Mouse (Mus musculus) thymus, adult 2 months (tissue): ENCODE data around the gene Adamtsl3. TPM values are rescaled to one million over a fixed set of nuclear protein-coding genes. Genes with fewer than 3 reads are reported as not detected.

ENCODE experiments used
- DNase-seq: peaks from one replicate; pipeline ENCODE4 v3.0.0; 2021
- H3K27ac ChIP-seq: fragments of 200-500 bp; 2 replicates; pipeline ENCODE4 v1.5.1; 2012; ENCODE audit warnings: low read length, control low read depth; ENCODE audit not compliant: control insufficient read depth, insufficient read depth
- H3K27me3 ChIP-seq: fragments of 200-500 bp; 2 replicates; pipeline ENCODE4 v1.6.1; 2012; ENCODE audit warnings: mild to moderate bottlenecking, low read length, moderate library complexity, mixed read lengths; ENCODE audit not compliant: control insufficient read depth, insufficient read depth
- H3K36me3 ChIP-seq: fragments of 200-500 bp; 2 replicates; pipeline ENCODE4 v1.6.1; 2012; ENCODE audit warnings: mild to moderate bottlenecking, low read length, moderate library complexity; ENCODE audit not compliant: control insufficient read depth, insufficient read depth
- H3K4me1 ChIP-seq: fragments of 200-500 bp; replicated peaks from 2 replicates; pipeline ENCODE4 v1.6.1; 2012; ENCODE audit warnings: low read length; ENCODE audit not compliant: control insufficient read depth, insufficient read depth
- H3K4me3 ChIP-seq: fragments of 200-500 bp; 2 replicates; pipeline ENCODE4 v1.5.1; 2012; ENCODE audit warnings: mild to moderate bottlenecking, low read length, control low read depth, moderate library complexity; ENCODE audit not compliant: control insufficient read depth, insufficient read depth
- CTCF ChIP-seq: fragments of 200-500 bp; IDR thresholded peaks from 2 replicates; pipeline ENCODE4 v1.5.1; 2012; ENCODE audit warnings: mild to moderate bottlenecking, control low read depth, low read length, moderate library complexity, borderline replicate concordance; ENCODE audit not compliant: control insufficient read depth, poor library complexity, insufficient read depth; ENCODE audit errors: extremely low read depth
- POLR2A ChIP-seq: fragments of 200-500 bp; IDR thresholded peaks from 2 replicates; pipeline ENCODE4 v1.6.1; 2012; ENCODE audit warnings: mild to moderate bottlenecking, low read length, control low read depth, moderate library complexity; ENCODE audit not compliant: control insufficient read depth, poor library complexity, insufficient read depth; ENCODE audit errors: extremely low read depth
- WGBS: fragments of 180-500 bp; shearing (Covaris S2); methylation state at CpG from one replicate; pipeline ENCODE4 v1.1.7; 2018; 5-methylcytosine and 5-hydroxymethylcytosine counted together
- polyA plus RNA-seq: library from polyadenylated mRNA; depleted of rRNA; stranded (reverse); fragments of >200 nt; gene quantifications from 2 replicates; pipeline ENCODE4 v1.2.3, GENCODE M21; 2012

Gene Adamtsl3
- polyA plus RNA-seq, 1 experiment, result 0.51 TPM

DNA sequence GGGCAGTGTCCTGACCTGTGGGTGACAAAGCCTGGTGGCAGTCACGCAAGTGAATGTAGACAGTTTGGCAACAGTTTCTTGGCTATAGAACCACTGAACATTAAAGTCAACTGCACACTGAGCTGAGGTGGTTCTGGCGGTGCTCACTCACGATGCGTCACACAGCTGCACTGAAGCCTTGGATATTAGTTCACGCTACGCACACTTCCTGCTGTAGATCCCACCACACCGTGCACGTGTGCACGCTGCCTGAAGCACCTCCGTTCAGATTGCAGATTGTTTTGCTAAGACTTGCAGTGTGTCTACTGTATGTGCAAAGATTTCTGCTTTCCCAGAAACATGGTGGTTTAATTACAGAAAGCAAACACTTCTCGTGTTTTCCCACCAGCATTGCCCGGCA lies 17.0 kb upstream of the Adamtsl3 start:
- Histone ChIP-seq H3K4me1 (no peaks in the 10 kb centered on the region), H3K27ac (no peak overlapping the region), H3K4me3 (no peak overlapping the region), H3K36me3 (no peaks in the 10 kb centered on the region), H3K27me3 (no peaks in the 10 kb centered on the region; the same call in 1 of the 2 replicates)
- 85% methylated on average over 12 of the region's 12 CpGs for WGBS
- DNase-seq, result no peak
- TF ChIP-seq CTCF, result no peak
- TF ChIP-seq POLR2A, result no peak

DNA sequence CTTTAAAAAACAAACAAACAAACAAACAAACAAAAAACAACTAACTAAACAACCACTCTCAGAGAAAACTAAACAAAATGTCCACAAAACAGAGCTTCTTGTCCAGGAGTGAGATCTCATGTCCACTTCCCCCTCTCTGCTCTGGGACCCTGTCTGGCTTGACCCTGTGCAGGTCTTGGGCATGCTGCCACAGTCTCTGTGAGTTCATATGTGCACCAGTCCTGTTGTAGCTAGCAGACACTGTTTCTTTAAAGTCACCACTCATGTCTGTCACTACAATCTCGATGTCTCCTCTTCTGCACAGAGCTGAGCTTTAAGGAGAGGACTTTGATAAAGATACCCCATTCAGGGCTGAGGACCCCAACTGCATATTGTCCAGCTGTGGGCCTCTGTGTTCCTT lies 8.9 kb upstream of the Adamtsl3 start:
- H3K4me1 ChIP-seq, result no peaks in the 10 kb centered on the region
- TF ChIP-seq CTCF (no peak), POLR2A (no peak)
- WGBS, result 78% methylated on average over 1 of the region's 1 CpGs

DNA sequence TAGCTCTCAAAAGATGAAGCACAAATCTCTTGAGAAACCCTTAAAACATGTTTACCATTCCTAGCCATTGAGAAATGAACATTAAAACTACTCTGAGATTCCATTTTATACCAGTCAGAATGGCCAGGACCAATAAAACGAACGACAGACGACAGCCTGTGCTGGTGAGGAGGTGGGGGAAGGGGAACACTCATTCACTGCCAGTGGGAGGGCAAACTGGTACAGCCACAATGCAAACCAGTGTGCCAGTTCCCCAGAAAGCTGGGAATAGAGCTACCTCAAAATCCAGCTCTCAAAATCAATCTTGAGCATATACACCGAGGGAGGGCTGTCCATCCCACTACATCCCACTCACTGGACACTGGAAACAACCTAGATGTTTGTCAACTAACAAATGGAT lies 8.3 kb upstream of the Adamtsl3 start:
- WGBS, result 75% methylated on average over 4 of the region's 4 CpGs
- Histone ChIP-seq H3K4me3 (no peak overlapping the region), H3K27me3 (no peaks in the 10 kb centered on the region), H3K4me1 (no peaks in the 10 kb centered on the region), H3K27ac (no peak overlapping the region), H3K36me3 (no peaks in the 10 kb centered on the region)
- no peak for DNase-seq
- TF ChIP-seq POLR2A (no peak), CTCF (no peak)

More for the DNA sequence above, 8.9 kb upstream of the Adamtsl3 start:
- DNase-seq, result no peak
- no peaks in the 10 kb centered on the region for H3K36me3 ChIP-seq
- no peak overlapping the region for H3K4me3 ChIP-seq
- no peaks in the 10 kb centered on the region for H3K27me3 ChIP-seq
- H3K27ac ChIP-seq, result no peak overlapping the region

DNA sequence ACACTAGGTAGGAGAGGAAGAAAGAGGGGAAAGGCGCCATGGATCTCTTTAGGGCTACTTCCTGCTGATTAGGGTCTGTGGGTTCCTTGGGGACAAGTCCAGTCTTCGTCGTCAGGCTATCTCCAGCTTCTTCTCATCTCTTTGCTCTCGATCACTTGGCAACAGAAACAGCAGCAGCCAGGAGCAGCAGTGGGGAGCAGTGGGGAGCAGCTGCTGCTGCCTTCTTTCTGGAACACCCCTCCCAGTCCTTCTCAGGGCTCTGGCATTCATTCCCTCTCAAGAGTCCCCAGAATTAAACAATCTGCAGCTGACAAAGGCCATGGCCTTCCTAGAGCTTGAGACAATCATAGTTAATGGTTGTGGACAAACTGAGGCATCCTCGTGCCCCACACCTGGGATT lies 7.6 kb upstream of the Adamtsl3 start:
- H3K27ac ChIP-seq, result no peak overlapping the region
- H3K27me3 ChIP-seq, result no peaks in the 10 kb centered on the region
- no peaks in the 10 kb centered on the region for H3K36me3 ChIP-seq
- no peaks in the 10 kb centered on the region for H3K4me1 ChIP-seq
- TF ChIP-seq POLR2A, result no peak
- no peak for TF ChIP-seq CTCF
- WGBS, result 67% methylated on average over 5 of the region's 5 CpGs
- no peak overlapping the region for H3K4me3 ChIP-seq
- no peak for DNase-seq

DNA sequence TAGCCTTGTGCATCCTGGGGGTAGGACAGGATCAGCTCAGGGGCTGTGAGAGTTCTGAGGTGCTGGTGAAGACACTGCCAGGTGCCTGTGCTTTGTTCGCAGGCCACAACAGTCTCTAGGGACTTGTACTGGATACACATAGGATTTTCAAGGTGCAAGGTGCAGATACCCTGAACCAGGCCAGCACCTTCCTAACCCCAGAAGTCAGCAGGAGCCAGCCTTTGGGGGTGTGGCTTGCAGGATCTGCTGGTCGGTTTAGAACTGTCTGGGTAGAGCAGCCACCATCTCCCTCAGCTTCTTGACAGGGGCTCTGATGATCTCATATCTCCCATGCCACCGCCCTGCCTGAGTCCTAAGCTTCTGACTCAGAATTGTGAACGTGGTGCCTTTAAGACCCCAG lies 5.7 kb upstream of the Adamtsl3 start:
- Histone ChIP-seq H3K4me3 (no peak overlapping the region), H3K36me3 (no peaks in the 10 kb centered on the region), H3K27ac (no peak overlapping the region), H3K4me1 (no peaks in the 10 kb centered on the region), H3K27me3 (0 out of 2 replicates have a peak, but pooled peaks cover under 1% of the 10 kb centered on the region)
- WGBS, result 80% methylated on average over 4 of the region's 4 CpGs
- TF ChIP-seq CTCF, result no peak
- TF ChIP-seq POLR2A, result no peak
- DNase-seq, result no peak

DNA sequence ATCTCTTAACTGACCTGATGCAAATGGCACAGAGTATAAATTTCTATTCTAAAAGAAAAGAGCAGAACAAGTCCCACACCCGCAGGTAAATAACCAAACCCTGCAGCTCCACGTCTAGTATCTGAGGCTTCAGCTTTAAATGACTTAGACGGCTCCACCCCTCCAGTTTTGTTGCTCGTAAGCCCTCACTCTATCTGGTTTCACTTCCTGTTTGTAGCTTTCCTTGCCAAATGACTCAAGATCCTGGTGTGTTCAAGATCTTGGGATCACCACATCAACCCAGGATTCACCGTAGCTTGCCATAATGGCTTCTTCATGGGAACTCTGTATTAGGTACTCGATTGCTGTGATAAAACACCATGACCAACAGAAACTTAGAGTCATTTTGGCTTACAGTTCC lies 4.6 kb upstream of the Adamtsl3 start:
- H3K4me3 ChIP-seq, result no peak overlapping the region
- H3K27ac ChIP-seq, result no peak overlapping the region
- peaks cover 8% of the 10 kb centered on the region; the same call in 1 of the 2 replicates for H3K27me3 ChIP-seq
- WGBS, result 51% methylated on average over 6 of the region's 6 CpGs
- no peak for DNase-seq
- H3K4me1 ChIP-seq, result no peaks in the 10 kb centered on the region
- H3K36me3 ChIP-seq, result no peaks in the 10 kb centered on the region
- TF ChIP-seq POLR2A (no peak), CTCF (no peak)

DNA sequence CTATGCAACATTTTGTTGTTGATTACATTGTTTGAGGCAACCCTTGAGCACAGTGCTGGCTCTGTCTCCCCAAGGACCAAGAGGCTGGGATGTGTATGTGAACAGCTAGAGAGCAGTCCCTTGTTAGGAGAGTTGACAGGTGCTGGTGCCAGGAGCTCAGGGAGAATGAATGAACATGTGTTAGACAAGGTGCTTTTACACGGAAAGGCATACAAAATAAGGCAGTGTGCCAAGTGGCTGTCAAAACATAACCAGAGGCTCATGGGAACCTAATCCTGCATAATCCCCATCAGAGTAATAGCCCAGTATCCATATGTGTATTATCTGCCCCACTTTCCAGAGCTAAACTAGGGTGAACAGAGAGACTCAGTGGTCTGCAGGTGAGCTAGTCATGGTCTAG lies 1.5 kb upstream of the Adamtsl3 start:
- no peak for TF ChIP-seq CTCF
- TF ChIP-seq POLR2A, result no peak

More for the DNA sequence above, 1.5 kb upstream of the Adamtsl3 start:
- Histone ChIP-seq H3K27ac (no peak overlapping the region), H3K27me3 (peaks cover 8% of the 10 kb centered on the region; the same call in 1 of the 2 replicates), H3K4me1 (no peaks in the 10 kb centered on the region), H3K4me3 (no peak overlapping the region), H3K36me3 (no peaks in the 10 kb centered on the region)
- no peak for DNase-seq
- WGBS, result 81% methylated on average over 1 of the region's 1 CpGs
